Mouse (Mus musculus) ovary, postnatal 36 days (tissue): Measurements from ENCODE around the gene Olfr17.
"Not testable (repeated sequence)": the region's sequence is repeated elsewhere in the genome, so short reads cannot be mapped to it uniquely, and the experiment has no call there.

Experiments
- DNase-seq: peaks from one replicate; pipeline ENCODE4 v3.0.0; 2022; ENCODE audit warnings: low spot score, mixed read lengths

Gene Olfr17

DNA sequence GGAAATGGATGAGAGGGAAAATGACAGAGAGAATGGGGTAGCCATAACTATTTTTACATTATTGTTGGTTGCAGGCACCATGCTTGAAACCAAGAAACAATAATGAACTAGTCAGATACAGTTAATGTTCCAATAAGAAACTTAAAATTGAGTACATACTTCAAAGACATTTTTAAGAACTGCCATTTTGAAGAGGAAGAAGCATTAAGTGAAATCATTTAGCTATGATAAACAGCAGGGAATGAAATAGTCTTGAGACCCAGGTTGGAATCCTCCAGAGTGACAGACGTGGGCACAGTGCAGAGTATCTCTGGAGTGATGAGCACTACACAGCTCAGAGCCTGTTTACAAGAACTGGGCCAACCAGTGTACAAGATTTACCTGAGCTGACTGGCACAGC, at the start of gene Olfr17:
Olfr17 (plus strand) TSS at position 301 of the 400 bp plus-strand sequence.
- DNase-seq: no peak

DNA sequence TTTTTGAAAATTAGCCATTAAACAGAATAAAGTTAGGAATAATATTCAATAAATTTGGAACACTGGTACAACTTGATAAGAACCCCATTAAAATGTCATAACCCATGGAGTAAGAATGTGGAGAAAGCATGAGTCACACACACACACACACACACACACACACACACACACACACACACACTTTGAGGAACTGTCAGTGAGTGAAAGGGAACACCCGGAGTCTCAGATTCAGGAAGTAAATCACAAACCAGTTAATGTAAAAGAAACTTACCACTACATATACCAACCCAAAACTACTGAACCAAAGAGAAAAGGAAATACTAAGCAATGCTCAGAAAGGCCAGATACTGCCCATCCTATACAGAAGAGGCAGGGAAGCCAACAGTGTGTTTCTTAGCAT, 48.6 kb upstream of the Olfr17 start:
- no peak for DNase-seq

DNA sequence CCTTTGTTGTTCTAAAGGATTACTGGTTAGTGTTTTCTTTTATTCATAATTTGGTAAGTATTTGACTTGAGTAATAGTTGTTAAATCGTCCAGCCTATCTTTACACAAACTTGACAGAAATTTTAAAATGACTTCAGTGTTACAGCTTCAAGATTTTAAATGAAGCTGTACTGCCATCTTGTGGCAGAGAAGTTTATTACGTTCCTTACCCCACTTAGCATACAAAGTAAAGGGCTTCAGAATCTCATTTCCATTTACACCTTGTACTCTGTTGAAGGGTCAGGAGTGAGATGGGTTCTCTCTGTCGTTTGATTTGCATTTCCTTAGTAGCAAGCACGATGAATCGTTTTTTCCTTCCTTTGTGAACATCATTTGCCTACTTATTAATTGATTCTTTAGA, 47.2 kb upstream of the Olfr17 start:
- DNase-seq: no peak

DNA sequence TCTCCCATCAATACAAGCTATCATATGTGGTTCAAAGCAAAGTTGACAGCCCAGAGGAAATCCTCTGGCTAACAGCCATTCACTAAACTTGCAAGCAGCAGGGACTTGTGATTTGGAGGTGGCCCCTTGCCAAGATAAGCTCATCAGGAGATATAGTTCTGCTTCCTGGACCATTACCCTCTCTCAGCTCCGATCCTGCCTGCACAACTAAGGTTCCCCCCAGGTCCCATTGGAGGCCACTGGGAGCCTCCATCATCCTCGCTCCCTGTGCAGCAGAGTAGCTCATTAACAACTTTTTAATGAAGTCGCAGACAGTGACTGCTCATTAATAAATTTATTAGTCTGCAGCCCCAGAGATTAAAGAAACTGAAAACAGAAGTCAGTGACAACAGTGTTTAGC, 45.4 kb upstream of the Olfr17 start:
- no peak for DNase-seq

GRCm38 (mm10) chr7:107070681-107071080, 22.3 kb upstream of the Olfr17 start, which contains the start of gene Olfr714:
Gene Olfr714 (plus strand): TSS chr7:107070981.
- DNase-seq: no peak

- not testable (repeated sequence) for DNase-seq
These were observed 17.2 kb downstream of the Olfr17 start, which contains the start of gene Olfr715b for GRCm38 (mm10) chr7:107110269-107110668. Gene Olfr715b (minus strand): TSS chr7:107110369.

- DNase-seq: not testable (repeated sequence)
These were observed 38.0 kb downstream of the Olfr17 start, which contains the start of gene Olfr715 for GRCm38 (mm10) chr7:107130983-107131382. Gene Olfr715 (minus strand): TSS chr7:107131083.

DNA sequence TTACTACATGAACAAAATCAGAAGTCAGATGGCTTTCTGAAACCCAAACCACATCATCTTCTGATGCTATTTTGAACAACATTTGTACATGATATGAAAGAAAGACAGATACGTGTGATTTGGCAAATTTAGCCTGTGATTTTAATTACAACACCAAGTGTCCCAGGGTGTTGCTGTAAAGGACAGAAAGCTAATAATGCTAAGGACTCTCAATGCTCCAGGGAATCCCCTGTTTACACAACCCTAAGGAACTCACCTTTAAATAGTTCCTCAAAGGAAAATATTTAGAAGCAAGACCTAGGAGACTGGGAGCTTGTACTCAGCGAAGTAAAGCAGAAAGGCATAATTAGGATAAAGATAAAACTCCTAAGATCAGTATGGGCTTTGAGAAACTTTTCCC, 45.0 kb downstream of the Olfr17 start, which contains the start of gene Olfr716:
Olfr716 (plus strand) TSS at position 301 of the 400 bp plus-strand sequence.
- not testable (repeated sequence) for DNase-seq
